16 mouse cellular contexts compared by ENCODE assay signal in the genomic region with DNA sequence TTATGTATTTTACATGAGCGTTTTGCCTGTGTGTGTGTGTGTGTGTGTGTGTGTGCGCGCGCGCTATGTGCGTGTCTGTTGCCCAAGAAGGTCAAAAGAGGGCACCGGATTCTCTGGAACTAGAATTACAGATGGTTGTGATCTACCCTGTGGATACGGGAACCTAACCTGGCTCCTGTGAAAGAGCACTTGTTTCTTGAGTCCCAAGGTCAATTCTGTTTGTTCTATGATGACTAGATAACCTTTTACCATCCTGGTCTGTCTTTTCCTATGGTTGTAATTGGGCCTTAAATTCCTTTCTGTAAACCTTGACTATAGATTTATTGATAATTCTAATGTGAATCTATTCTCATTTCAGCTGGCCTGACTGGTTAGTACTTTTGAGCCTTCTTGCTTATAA.
"Had no signal": no experiment of that assay in that cellular context is flagged by ENCODE, and none has a peak within 500 bp of the region (broad histone marks: within the 10 kb centered on the region; RNA-seq: fewer than 3 reads in every experiment).

No protein-coding gene starts in this region.

- H3K4me1 ChIP-seq: neural tube, embryonic 13.5 days; neural tube, embryonic 15.5 days; stomach, embryonic 15.5 days had no signal

- H3K4me2 ChIP-seq: neural tube, embryonic 13.5 days; neural tube, embryonic 15.5 days; stomach, embryonic 15.5 days had no signal

- H3K9ac ChIP-seq: neural tube, embryonic 13.5 days; neural tube, embryonic 15.5 days; stomach, embryonic 15.5 days had no signal

- H3K27me3 ChIP-seq: neural tube, embryonic 13.5 days; neural tube, embryonic 15.5 days; stomach, embryonic 15.5 days had no signal

- H3K27ac ChIP-seq: neural tube, embryonic 13.5 days; neural tube, embryonic 15.5 days; stomach, embryonic 15.5 days; stomach, postnatal 0 days had no signal

- H3K9me3 ChIP-seq: neural tube, embryonic 13.5 days; neural tube, embryonic 15.5 days; stomach, embryonic 15.5 days had no signal

- DNase-seq: retina, postnatal 1 day; right cerebral cortex, adult 18-20 months; right cerebral cortex, postnatal 14 days; right cerebral cortex, postnatal 25 days; right cerebral cortex, postnatal 4 days; spleen, adult 18-20 months; thymus, adult 18-20 months; thymus, adult 2 months; thymus, postnatal 14 days; thymus, postnatal 25 days; thymus, postnatal 36 days; thymus, postnatal 4 days had no signal

- H3K4me3 ChIP-seq: neural tube, embryonic 13.5 days; neural tube, embryonic 15.5 days; stomach, embryonic 15.5 days had no signal
